Mouse (Mus musculus) CH12.LX (cell line): ENCODE data around the gene Smarcc2. TPM values are rescaled to one million over a fixed set of nuclear protein-coding genes. Genes with fewer than 3 reads are reported as not detected.

ENCODE experiments used
- DNase-seq: peaks from one replicate; pipeline ENCODE4 v3.0.0-alpha.2; 2013; ENCODE audit errors: extremely low read depth
- H3K27ac ChIP-seq: 2 replicates; pipeline ENCODE4 v1.5.1; 2012; ENCODE audit warnings: low read depth, mild to moderate bottlenecking, control low read depth, moderate library complexity; ENCODE audit not compliant: insufficient read depth
- H3K27me3 ChIP-seq: replicated peaks from 2 replicates; pipeline ENCODE3; 2012; ENCODE audit warnings: inconsistent platforms
- H3K36me3 ChIP-seq, 2 experiments: replicated peaks in 1 of 2; 2 replicates each; pipeline versions ENCODE3 to v1.6.1; 2012; ENCODE audit warnings: inconsistent platforms in 1 of 2, low read length in 1 of 2, mild to moderate bottlenecking in 1 of 2, mixed read lengths in 1 of 2, moderate library complexity in 1 of 2; ENCODE audit not compliant: control insufficient read depth in 1 of 2, insufficient read depth in 1 of 2
- H3K4me1 ChIP-seq, 2 experiments: 2 replicates each; pipeline ENCODE4 v1.6.1; 2012; ENCODE audit warnings: inconsistent platforms in 1 of 2, moderate library complexity in 1 of 2; ENCODE audit not compliant: insufficient read depth in 2 of 2, control insufficient read depth in 1 of 2
- H3K4me2 ChIP-seq: 2 replicates; pipeline ENCODE4 v1.6.1; 2012; ENCODE audit warnings: low read depth, mild to moderate bottlenecking, control low read depth; ENCODE audit not compliant: poor library complexity, insufficient read depth, severe bottlenecking
- H3K4me3 ChIP-seq, 3 experiments: fragments of 150-350 bp in 1 of 3; sonication (generic) in 1 of 3; replicated peaks in 1 of 3; 2 replicates each; pipeline versions ENCODE3 to v1.5.1; 2011 to 2012; ENCODE audit warnings: low read depth in 2 of 3, low read length in 2 of 3, mild to moderate bottlenecking in 2 of 3, moderate library complexity in 2 of 3, control low read depth in 1 of 3, improper control_type of control experiment in 1 of 3, inconsistent platforms in 1 of 3, mixed read lengths in 1 of 3; ENCODE audit not compliant: poor library complexity in 1 of 3
- H3K79me2 ChIP-seq: replicated peaks from 2 replicates; pipeline ENCODE4 v1.6.1; 2012; ENCODE audit warnings: mild to moderate bottlenecking, moderate library complexity; ENCODE audit not compliant: control insufficient read depth, poor library complexity, insufficient read depth, severe bottlenecking; ENCODE audit errors: extremely low read depth
- H3K9ac ChIP-seq: 2 replicates; pipeline ENCODE4 v1.6.1; 2012; ENCODE audit warnings: low read depth, mild to moderate bottlenecking, control low read depth, moderate library complexity; ENCODE audit not compliant: insufficient read depth
- H3K9me3 ChIP-seq: replicated peaks from 2 replicates; pipeline ENCODE3; 2012; ENCODE audit warnings: low read length, inconsistent platforms, mixed read lengths
- CTCF ChIP-seq, 2 experiments: IDR thresholded peaks in 1 of 2; conservative IDR thresholded peaks in 1 of 2; 2 replicates each; pipeline ENCODE4 v1.5.1; 2011 to 2012; ENCODE audit warnings: low read depth in 2 of 2, low read length in 2 of 2, improper control_type of control experiment in 1 of 2, inconsistent platforms in 1 of 2, mild to moderate bottlenecking in 1 of 2, moderate library complexity in 1 of 2
- E2F4 ChIP-seq: IDR thresholded peaks from 2 replicates; pipeline ENCODE4 v1.6.1; 2011; ENCODE audit warnings: low read depth, low read length, improper control_type of control experiment; ENCODE audit not compliant: insufficient replicate concordance
- EP300 ChIP-seq: IDR thresholded peaks from 2 replicates; pipeline ENCODE4 v1.6.1; 2011; ENCODE audit warnings: low read length, improper control_type of control experiment
- JUN ChIP-seq: IDR thresholded peaks from 2 replicates; pipeline ENCODE4 v1.6.1; 2011; ENCODE audit warnings: low read depth, mild to moderate bottlenecking, low read length, improper control_type of control experiment, moderate library complexity; ENCODE audit not compliant: insufficient read depth
- MAFK ChIP-seq: IDR thresholded peaks from 2 replicates; pipeline ENCODE4 v1.6.1; 2011; ENCODE audit warnings: low read length, improper control_type of control experiment; ENCODE audit not compliant: insufficient replicate concordance
- RCOR1 ChIP-seq: conservative IDR thresholded peaks from 2 replicates; pipeline ENCODE4 v1.6.1; 2012; ENCODE audit warnings: low read depth, mild to moderate bottlenecking, inconsistent platforms, low read length, improper control_type of control experiment
- TCF12 ChIP-seq: IDR thresholded peaks from 2 replicates; pipeline ENCODE4 v1.6.1; 2014; ENCODE audit warnings: low read depth, mild to moderate bottlenecking, inconsistent platforms, low read length, improper control_type of control experiment
- ZKSCAN1 ChIP-seq: IDR thresholded peaks from 2 replicates; pipeline ENCODE4 v1.6.1; 2012; ENCODE audit warnings: low read depth, inconsistent platforms, low read length, improper control_type of control experiment, borderline replicate concordance
- ZNF384 ChIP-seq: IDR thresholded peaks from 2 replicates; pipeline ENCODE4 v1.6.1; 2012; ENCODE audit warnings: low read depth, low read length, improper control_type of control experiment, inconsistent platforms
- dilution Hi-C: fragments of 300-500 bp; cut with MboI; formaldehyde crosslinking; loops from 2 replicates; pipeline ENCODE4 v1.14.3; 2020; ENCODE audit warnings: low sequenced_read_pairs; ENCODE audit not compliant: extremely low pct_unique_long_range_greater_than_20kb, extremely low pct_ligation_motif_present
- in situ Hi-C: fragments of 300-500 bp; cut with MboI; formaldehyde crosslinking; loops from 3 replicates; pipeline ENCODE4 v1.14.3; 2019; ENCODE audit warnings: low sequenced_read_pairs, low pct_ligation_motif_present, low pct_unique_long_range_greater_than_20kb, mixed read lengths
- polyA plus RNA-seq: library from polyadenylated mRNA; unstranded; fragments of >175 nt; gene quantifications from 2 replicates; pipeline ENCODE4 v1.2.1, GENCODE M21; 2012; ENCODE audit warnings: low read depth; ENCODE audit not compliant: insufficient read length
- total RNA-seq, 2 experiments: library from RNA; depleted of rRNA; stranded (reverse); fragments of 300-350 nt in 1 of 2; fragments of >200 nt in 1 of 2; gene quantifications; 2 replicates each; pipeline ENCODE4 v1.2.3; 2012 to 2014

Gene Smarcc2
- total and polyA plus RNA-seq, 3 experiments: 6.1 to 42.6 (median 24.8) TPM

GRCm38 (mm10) chr10:128509831-128510230 lies 50.8 kb downstream of the Smarcc2 start:
- Histone ChIP-seq H3K4me2 (no peak overlapping the region), H3K36me3 (peaks cover 38 to 52% of the 10 kb centered on the region in 2 experiments), H3K27ac (no peak overlapping the region), H3K9ac (no peak overlapping the region), H3K27me3 (no peaks in the 10 kb centered on the region), H3K4me1 (peaks cover 1 to 5% of the 10 kb centered on the region in 2 experiments; a peak in 3 of 4 replicates), H3K79me2 (no peaks in the 10 kb centered on the region), H3K9me3 (peaks cover 2% of the 10 kb centered on the region), H3K4me3 (no peak overlapping the region)
- TF ChIP-seq E2F4 (no peak), CTCF (conservative IDR thresholded peaks at IDR 0.05 in 1 of 2, IDR thresholded peaks at IDR 0.05 in 1 of 2; ENCODE audit: low read depth in 2 of 2, low read length in 2 of 2) (no peak)
- dilution Hi-C loops: no loop called here
- no peak for DNase-seq
- in situ Hi-C loops: no loop called here

GRCm38 (mm10) chr10:128510301-128510700 lies 51.3 kb downstream of the Smarcc2 start:
- H3K79me2 ChIP-seq: no peaks in the 10 kb centered on the region
- H3K4me2 ChIP-seq: no peak overlapping the region
- no peak overlapping the region for H3K9ac ChIP-seq
- dilution Hi-C loops (no loop called here), in situ Hi-C loops (no loop called here)
- no peak overlapping the region for H3K4me3 ChIP-seq
- TF ChIP-seq MAFK (no peak), ZKSCAN1 (no peak), JUN (no peak)
- H3K36me3 ChIP-seq: peaks cover 43 to 57% of the 10 kb centered on the region in 2 experiments
- peaks cover 0 to under 1% of the 10 kb centered on the region in 2 experiments; a peak in 1 of 4 replicates for H3K4me1 ChIP-seq
- peaks cover 2% of the 10 kb centered on the region for H3K9me3 ChIP-seq
- no peak overlapping the region for H3K27ac ChIP-seq
- H3K27me3 ChIP-seq: no peaks in the 10 kb centered on the region
- no peak for DNase-seq

- no peak overlapping the region for H3K4me3 ChIP-seq
- peaks cover 51 to 66% of the 10 kb centered on the region in 2 experiments for H3K36me3 ChIP-seq
- H3K4me1 ChIP-seq: no peaks in the 10 kb centered on the region
- no peak overlapping the region for H3K4me2 ChIP-seq
- H3K9ac ChIP-seq: no peak overlapping the region
- dilution Hi-C loops: no loop called here
- no peaks in the 10 kb centered on the region for H3K27me3 ChIP-seq
- TF ChIP-seq TCF12 (no peak), EP300 (no peak)
- H3K9me3 ChIP-seq: no peaks in the 10 kb centered on the region
- no peak overlapping the region for H3K27ac ChIP-seq
- no peaks in the 10 kb centered on the region for H3K79me2 ChIP-seq
- DNase-seq: no peak
- in situ Hi-C loops: no loop called here
Observed at GRCm38 (mm10) chr10:128511189-128511588, 52.1 kb downstream of the Smarcc2 start.

GRCm38 (mm10) chr10:128511761-128512160 lies 52.7 kb downstream of the Smarcc2 start:
- H3K79me2 ChIP-seq: no peaks in the 10 kb centered on the region
- no peak for TF ChIP-seq ZNF384
- no peak for TF ChIP-seq RCOR1
- TF ChIP-seq, all 38 proteins: peak for 0
- Histone ChIP-seq H3K4me2 (no peak overlapping the region), H3K9me3 (no peaks in the 10 kb centered on the region), H3K36me3 (peaks cover 57 to 71% of the 10 kb centered on the region in 2 experiments), H3K27me3 (no peaks in the 10 kb centered on the region), H3K27ac (no peak overlapping the region), H3K4me1 (no peaks in the 10 kb centered on the region), H3K4me3 (no peak overlapping the region), H3K9ac (no peak overlapping the region)
- DNase-seq: no peak
- in situ Hi-C loops (no loop called here), dilution Hi-C loops (no loop called here)
